Mouse (Mus musculus) intestine, postnatal 0 days (tissue): Measurements from ENCODE around the gene Cyth2. TPM values are rescaled to one million over a fixed set of nuclear protein-coding genes. Genes with fewer than 3 reads are reported as not detected.
A peak's percentile ranks its signal among the peaks of the same experiment; 100 is the strongest.

Experiments
- ATAC-seq: fragments of 200-750 bp; cut with Nextera tagmentation; 2 replicates; pipeline ENCODE4 v1.8.0; 2017; ENCODE audit warnings: mild to moderate bottlenecking, moderate TSS enrichment, moderate library complexity
- H3K27ac ChIP-seq: fragments of 300-500 bp; sonication (generic); 2 replicates; pipeline ENCODE4 v1.5.1; 2014; ENCODE audit warnings: mild to moderate bottlenecking, low read depth, low read length, moderate library complexity
- H3K27me3 ChIP-seq: fragments of 300-500 bp; sonication (generic); replicated peaks from 2 replicates; pipeline ENCODE4 v1.6.1; 2014; ENCODE audit warnings: low read length, mixed read lengths; ENCODE audit not compliant: control insufficient read depth, insufficient read depth
- H3K36me3 ChIP-seq: fragments of 300-500 bp; sonication (generic); 2 replicates; pipeline ENCODE4 v1.6.1; 2014; ENCODE audit warnings: mild to moderate bottlenecking, moderate library complexity; ENCODE audit not compliant: control insufficient read depth, insufficient read depth
- H3K4me1 ChIP-seq: fragments of 300-500 bp; sonication (generic); replicated peaks from 2 replicates; pipeline ENCODE4 v1.6.1; 2014; ENCODE audit warnings: antibody characterized with exemption, low read length, mixed read lengths; ENCODE audit not compliant: control insufficient read depth, insufficient read depth
- H3K4me2 ChIP-seq: fragments of 300-500 bp; sonication (generic); replicated peaks from 2 replicates; pipeline ENCODE4 v1.6.1; 2014; ENCODE audit warnings: low read depth, mild to moderate bottlenecking, moderate library complexity
- H3K4me3 ChIP-seq: fragments of 300-500 bp; sonication (generic); 2 replicates; pipeline ENCODE4 v1.5.1; 2014; ENCODE audit warnings: low read depth, low read length
- H3K9ac ChIP-seq: fragments of 300-500 bp; sonication (generic); 2 replicates; pipeline ENCODE4 v1.6.1; 2014; ENCODE audit warnings: mild to moderate bottlenecking, low read depth, low read length
- H3K9me3 ChIP-seq: fragments of 300-500 bp; sonication (generic); 2 replicates; pipeline ENCODE4 v1.6.1; 2016; ENCODE audit warnings: mixed run types; ENCODE audit not compliant: control insufficient read depth
- CTCF ChIP-seq: sonication (generic); IDR thresholded peaks from 2 replicates; pipeline ENCODE4 v1.5.1; 2016; ENCODE audit warnings: low read depth, mild to moderate bottlenecking, control low read depth, antibody characterized with exemption, moderate library complexity
- WGBS: fragments of 180-500 bp; shearing (Covaris S2); extraction: QIAGEN DNeasy Blood & Tissue Kit; methylation state at CpG from one replicate; pipeline ENCODE4 v1.1.7; 2014; 5-methylcytosine and 5-hydroxymethylcytosine counted together
- polyA plus RNA-seq: library from polyadenylated mRNA; unstranded; fragments of >200 nt; fragmentation: Nextera tagmentation; extraction: Ambion mirVana; gene quantifications from 2 replicates; pipeline ENCODE4 v1.2.1, GENCODE M21; 2015

Cyth2 gene
- polyA plus RNA-seq, 1 experiment from 2014 or later = 66.4 TPM

DNA sequence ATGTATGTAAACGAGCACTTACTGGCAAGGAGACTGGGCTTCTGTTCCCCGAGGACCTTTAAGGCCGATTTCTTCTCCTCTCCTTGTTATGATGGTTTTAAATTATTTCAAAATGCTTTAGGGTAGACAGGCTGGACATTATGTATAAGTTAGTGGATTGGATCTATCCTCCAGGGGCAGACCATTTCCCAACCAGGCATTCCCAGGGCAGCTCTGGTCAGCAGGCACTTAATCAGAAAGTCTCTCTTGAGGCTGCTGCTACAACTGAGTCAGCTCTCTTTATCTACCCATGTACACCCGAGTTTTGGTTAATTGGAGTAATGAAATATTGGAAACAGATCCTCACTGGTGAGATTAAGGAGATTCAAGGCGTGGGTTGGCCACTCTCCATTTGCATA lies 16.7 kb upstream of the Cyth2 start:
- Histone ChIP-seq H3K9ac (no peak overlapping the region), H3K27ac (no peak overlapping the region)
- ATAC-seq = peak; percentile 11; the same call in 1 of the 2 replicates

DNA sequence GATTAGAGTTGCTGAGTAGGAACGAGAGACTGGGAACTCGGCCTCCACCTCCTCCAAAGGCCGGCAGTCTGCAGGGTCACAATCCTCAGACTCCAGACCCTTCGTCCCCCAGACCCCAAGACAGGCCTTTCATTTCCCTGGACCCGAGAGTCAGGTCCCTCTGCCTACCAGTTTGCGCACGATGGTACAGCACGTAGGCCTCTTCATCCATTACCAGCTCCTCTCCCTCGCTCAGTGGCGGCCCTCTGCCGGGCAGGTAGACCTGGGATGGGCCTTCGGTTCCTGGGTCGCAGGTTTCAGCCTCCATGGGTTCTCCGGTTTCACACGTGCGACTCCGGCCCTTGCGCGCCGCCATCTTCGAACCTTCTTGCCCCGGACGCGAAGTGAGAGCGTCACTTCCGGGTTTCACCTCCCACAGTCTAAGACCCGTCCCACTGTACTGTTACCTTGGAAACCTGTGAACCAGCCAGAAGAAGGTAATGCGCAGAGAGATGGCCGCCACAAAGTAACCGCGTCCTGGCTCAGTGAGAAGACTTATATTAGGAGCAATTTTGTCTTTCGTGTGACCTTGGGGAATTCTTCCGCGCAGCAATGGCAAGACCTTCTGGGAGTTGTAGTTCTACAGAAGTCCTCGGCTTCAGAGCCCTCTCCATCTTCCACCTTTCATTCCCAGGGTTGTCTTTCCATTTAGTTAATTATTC lies 16.2 kb upstream of the Cyth2 start, which contains the start of gene Grwd1:
Grwd1 (minus strand) TSS at position 518 of the 701 bp plus-strand sequence.
- peaks cover 37% of the 10 kb centered on the region for H3K27me3 ChIP-seq
- peak within 1 kb of the TSS; percentile 88 for H3K4me2 ChIP-seq
- H3K4me1 ChIP-seq = no peaks in the 10 kb centered on the region; the same call in 1 of the 2 replicates
- H3K36me3 ChIP-seq = peaks cover 35% of the 10 kb centered on the region
- no peaks in the 10 kb centered on the region for H3K9me3 ChIP-seq
- peak within 1 kb of the TSS; percentile 57 for H3K9ac ChIP-seq
- under 1% methylated on average over 35 of the region's 35 CpGs for WGBS
- H3K4me3 ChIP-seq = peak within 1 kb of the TSS; percentile 93
- no peak within 1 kb of the TSS; the same call in 1 of the 2 replicates for H3K27ac ChIP-seq
- TF ChIP-seq CTCF = peak; percentile 21; the same call in 1 of the 2 replicates
- ATAC-seq = peak; percentile 81

More for the DNA sequence above, 16.7 kb upstream of the Cyth2 start:
- 19% methylated on average over 5 of the region's 5 CpGs for WGBS
- peak overlapping the region; percentile 88 for H3K4me2 ChIP-seq
- peaks cover 29% of the 10 kb centered on the region for H3K36me3 ChIP-seq
- peaks cover 37% of the 10 kb centered on the region for H3K27me3 ChIP-seq
- peak overlapping the region; percentile 93 for H3K4me3 ChIP-seq
- H3K9me3 ChIP-seq = no peaks in the 10 kb centered on the region
- no peak for TF ChIP-seq CTCF
- H3K4me1 ChIP-seq = no peaks in the 10 kb centered on the region; the same call in 1 of the 2 replicates

DNA sequence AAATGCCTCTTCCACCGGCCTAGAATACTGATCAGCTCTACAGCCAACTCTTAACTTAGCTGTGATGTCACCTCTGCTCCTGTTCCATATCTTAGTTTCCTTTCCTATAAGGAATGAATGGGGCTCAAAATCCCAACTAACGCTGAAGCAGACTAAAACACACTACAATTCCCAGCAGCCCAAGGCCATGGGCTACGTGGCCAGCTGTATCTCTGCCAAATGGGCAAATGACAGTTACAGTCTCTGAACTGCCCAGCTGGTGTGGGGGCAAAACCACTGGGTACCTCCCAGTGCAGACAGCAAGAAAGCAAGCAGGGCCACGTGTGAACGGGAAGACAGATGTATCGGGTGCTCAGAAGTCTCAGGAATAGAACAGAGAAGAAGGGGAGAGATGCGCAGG lies 12.2 kb upstream of the Cyth2 start:
- WGBS = 90% methylated on average over 7 of the region's 7 CpGs
- H3K9ac ChIP-seq = no peak overlapping the region

DNA sequence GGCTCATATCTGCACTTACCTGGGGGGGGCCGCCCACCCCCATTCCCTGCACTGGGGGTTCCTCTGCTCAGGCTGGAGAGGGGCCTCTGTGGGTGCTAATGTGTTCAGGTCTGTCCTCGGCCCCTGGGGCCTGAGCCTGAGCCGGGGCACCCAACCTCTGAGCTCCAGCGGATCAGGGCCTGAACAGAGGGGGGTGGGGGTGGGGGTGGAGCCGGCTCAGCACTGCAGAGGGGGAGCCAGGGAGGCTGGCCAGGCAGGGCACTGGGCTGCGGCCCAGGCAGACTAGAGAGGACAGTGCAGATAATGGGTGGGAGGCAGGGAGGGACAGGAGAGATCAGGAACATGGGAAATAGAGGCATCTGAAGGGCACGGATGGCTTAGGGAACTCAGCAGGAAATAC lies 10.2 kb upstream of the Cyth2 start, which contains the start of gene Kcnj14:
Kcnj14 (minus strand) TSS at position 185 of the 400 bp plus-strand sequence.
- no peak within 1 kb of the TSS for H3K27ac ChIP-seq
- H3K4me3 ChIP-seq = no peak within 1 kb of the TSS
- ATAC-seq = no peak
- H3K4me1 ChIP-seq = no peaks in the 10 kb centered on the region
- 69% methylated on average over 7 of the region's 7 CpGs for WGBS
- H3K36me3 ChIP-seq = peaks cover 42% of the 10 kb centered on the region
- H3K27me3 ChIP-seq = no peaks in the 10 kb centered on the region
- no peak for TF ChIP-seq CTCF
- no peak within 1 kb of the TSS for H3K9ac ChIP-seq
- H3K4me2 ChIP-seq = no peak within 1 kb of the TSS
- H3K9me3 ChIP-seq = no peaks in the 10 kb centered on the region

More for the DNA sequence above, 12.2 kb upstream of the Cyth2 start:
- H3K27me3 ChIP-seq = peaks cover 5% of the 10 kb centered on the region; the same call in 1 of the 2 replicates
- no peaks in the 10 kb centered on the region for H3K4me1 ChIP-seq
- no peak overlapping the region for H3K27ac ChIP-seq
- no peak overlapping the region for H3K4me2 ChIP-seq
- no peaks in the 10 kb centered on the region for H3K9me3 ChIP-seq
- no peak for TF ChIP-seq CTCF
- ATAC-seq = no peak
- no peak overlapping the region for H3K4me3 ChIP-seq
- peaks cover 42% of the 10 kb centered on the region for H3K36me3 ChIP-seq

DNA sequence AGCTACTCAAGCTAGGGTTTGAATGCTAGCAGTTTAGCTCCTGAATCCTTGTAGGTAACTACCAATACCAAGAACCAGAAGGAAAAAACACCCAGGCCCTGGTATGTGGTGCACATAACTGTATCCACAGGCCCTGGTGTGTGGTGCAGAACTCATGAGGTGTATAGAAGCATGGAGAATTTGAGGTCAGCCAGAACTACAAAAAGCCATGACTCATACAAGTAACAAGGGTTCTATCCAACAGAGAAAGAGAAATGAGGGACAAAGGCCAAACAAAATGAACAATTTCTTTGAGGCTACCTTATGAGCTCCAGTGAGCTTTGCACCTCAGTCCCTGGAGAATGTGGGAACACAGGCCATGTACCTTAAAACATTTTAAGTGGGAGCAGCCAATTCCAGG lies 6.5 kb upstream of the Cyth2 start:
- Histone ChIP-seq H3K27ac (no peak overlapping the region), H3K9ac (no peak overlapping the region), H3K4me2 (no peak overlapping the region), H3K4me3 (no peak overlapping the region), H3K27me3 (no peaks in the 10 kb centered on the region), H3K4me1 (no peaks in the 10 kb centered on the region), H3K36me3 (peaks cover 11% of the 10 kb centered on the region), H3K9me3 (no peaks in the 10 kb centered on the region)
- no peak for TF ChIP-seq CTCF
- ATAC-seq = no peak

DNA sequence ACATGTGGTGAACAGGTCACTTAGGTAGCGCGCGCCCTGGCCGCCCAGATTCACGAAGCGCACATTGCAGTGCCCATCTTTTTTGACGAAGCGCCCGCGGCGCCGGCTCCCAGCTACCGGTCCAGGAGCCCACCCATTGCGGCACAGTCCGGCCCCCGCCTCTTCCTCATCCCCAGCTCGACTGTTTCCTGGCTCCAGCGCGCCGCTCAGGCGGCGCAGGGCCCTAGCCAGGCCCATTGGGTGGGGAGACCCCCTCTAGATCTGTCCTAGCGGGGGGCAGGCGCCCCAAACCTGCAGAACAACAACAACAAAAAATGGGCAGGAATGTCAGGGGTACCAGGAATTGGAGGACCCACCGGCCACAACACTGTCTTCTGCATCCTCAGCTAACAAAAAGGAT lies 5.5 kb upstream of the Cyth2 start:
- H3K4me1 ChIP-seq = no peaks in the 10 kb centered on the region
- TF ChIP-seq CTCF = no peak
- no peaks in the 10 kb centered on the region for H3K9me3 ChIP-seq
- peaks cover under 1% of the 10 kb centered on the region; the same call in 1 of the 2 replicates for H3K36me3 ChIP-seq
- no peaks in the 10 kb centered on the region for H3K27me3 ChIP-seq
- no peak overlapping the region for H3K4me3 ChIP-seq
- 26% methylated on average over 25 of the region's 25 CpGs for whole genome bisulfite sequencing
- no peak for ATAC-seq
- H3K9ac ChIP-seq = no peak overlapping the region
- no peak overlapping the region for H3K27ac ChIP-seq
- peak overlapping the region; percentile 24; the same call in 1 of the 2 replicates for H3K4me2 ChIP-seq
